Mouse (Mus musculus) cerebellum, adult 2 months (tissue): ENCODE results near the gene Asl.
A peak's percentile ranks its signal among the peaks of the same experiment; 100 is the strongest.

ENCODE experiments used
- CTCF ChIP-seq: fragments of 200-500 bp; IDR thresholded peaks from 2 replicates; pipeline ENCODE4 v1.5.1; 2011; ENCODE audit warnings: low read depth, mild to moderate bottlenecking, control low read depth, low read length, moderate library complexity, borderline replicate concordance; ENCODE audit not compliant: insufficient read depth
- POLR2A ChIP-seq: fragments of 200-500 bp; IDR thresholded peaks from 2 replicates; pipeline ENCODE4 v1.6.1; 2011; ENCODE audit warnings: low read length, control low read depth, borderline replicate concordance; ENCODE audit not compliant: insufficient read depth

GRCm38 (mm10) chr5:130065579-130065978 is 36.5 kb upstream of the Asl start:
- TF ChIP-seq CTCF (0 out of 2 replicates have a peak, but pooled peaks have one; percentile 29), POLR2A (no peak)
